Mouse (Mus musculus): ENCODE measurements at regions not wholly inside any gene's neighbourhood (a gene's known extent, or its start where the extent isn't known, plus 50 kb on each side); places are given as distances from the start of the nearest gene placed in this dataset.

- no peaks in the 10 kb centered on the region for H3K27me3 ChIP-seq
- WGBS, result 55% methylated on average over 2 of the region's 2 CpGs
- no peaks in the 10 kb centered on the region for H3K4me1 ChIP-seq
- ATAC-seq (ENCODE audit: low FRiP score), result no peak
- no peaks in the 10 kb centered on the region for H3K36me3 ChIP-seq
- H3K9me3 ChIP-seq (replicated peaks), result no peaks in the 10 kb centered on the region
- H3K4me2 ChIP-seq (replicated peaks), result no peak overlapping the region
- no peak overlapping the region for H3K9ac ChIP-seq
- H3K27ac ChIP-seq, result no peak overlapping the region
- H3K4me3 ChIP-seq, result no peak overlapping the region
These were observed 363.9 kb upstream of the Slc5a7 start for GRCm38 (mm10) chr17:54662558-54663245.

- Histone ChIP-seq H3K36me3 (no peaks in the 10 kb centered on the region), H3K4me2 (replicated peaks) (no peak overlapping the region), H3K9me3 (replicated peaks) (no peaks in the 10 kb centered on the region), H3K4me1 (no peaks in the 10 kb centered on the region), H3K4me3 (no peak overlapping the region), H3K9ac (no peak overlapping the region), H3K27ac (no peak overlapping the region), H3K27me3 (no peaks in the 10 kb centered on the region)
- ATAC-seq (ENCODE audit: low FRiP score), result no peak
These were observed 357.7 kb upstream of the Slc5a7 start for GRCm38 (mm10) chr17:54656553-54656952.

Data from hindbrain, embryonic 12.5 days (tissue).